8 mouse cellular contexts compared by ENCODE assay signal in the genomic region with DNA sequence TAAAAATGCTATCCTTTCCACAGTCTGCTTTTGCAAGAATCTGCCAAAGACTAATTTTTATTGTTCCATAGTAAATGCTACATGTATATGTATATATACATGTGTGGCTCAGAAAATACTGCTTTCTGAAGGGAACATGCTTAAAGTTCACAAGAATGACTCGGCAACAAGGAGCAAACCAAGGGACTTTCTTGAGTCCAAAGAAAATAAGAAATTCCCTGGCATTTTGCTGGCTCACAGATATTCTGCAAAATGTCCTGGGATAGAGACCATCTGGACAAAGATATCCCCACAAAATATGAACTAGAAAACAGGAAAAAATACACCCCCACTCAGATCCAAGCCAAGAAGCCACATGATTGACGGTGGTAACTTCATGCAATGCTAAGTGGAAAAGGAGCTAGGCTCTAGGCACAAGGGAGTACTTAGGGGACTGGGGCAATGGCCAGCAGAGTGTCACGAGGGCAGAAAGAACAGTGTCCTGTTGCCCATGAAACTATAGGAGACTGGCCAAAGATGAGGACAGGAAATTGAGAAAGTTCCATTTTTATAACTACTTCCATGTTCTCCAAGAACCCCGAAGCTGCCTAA.
DNase-seq lines count a peak whose midpoint lies in the region; ATAC-seq lines count a peak whose summit lies in the region.

No protein-coding gene starts in this region.

- peaks cover 7% of the 10 kb centered on the region; the same call in 1 of the 2 replicates for H3K4me1 ChIP-seq in forebrain, embryonic 14.5 days (ENCODE audit: control insufficient read depth, insufficient read depth, low read length)
- peaks cover 10% of the 10 kb centered on the region for H3K4me1 ChIP-seq in hindbrain, embryonic 15.5 days (replicated peaks)
- H3K4me1 ChIP-seq in intestine, embryonic 15.5 days (replicated peaks), result no peaks in the 10 kb centered on the region

- 0 out of 2 replicates have a peak, but pooled peaks have one; percentile 10 for ATAC-seq in forebrain, embryonic 14.5 days
- ATAC-seq in hindbrain, embryonic 15.5 days (ENCODE audit: low FRiP score, low read depth), result no peak
- no peak for ATAC-seq in intestine, embryonic 15.5 days
- no peak for ATAC-seq in CD4-positive, CD25-positive, alpha-beta regulatory T cell, adult 4 months

- 70% methylated on average over 4 of the region's 4 CpGs for WGBS in forebrain, embryonic 14.5 days
- 54% methylated on average over 4 of the region's 4 CpGs for WGBS in hindbrain, embryonic 15.5 days
- WGBS in intestine, embryonic 15.5 days, result 76% methylated on average over 4 of the region's 4 CpGs

- no peaks in the 10 kb centered on the region for H3K36me3 ChIP-seq in forebrain, embryonic 14.5 days (ENCODE audit: control insufficient read depth, insufficient read depth, low read length)
- H3K36me3 ChIP-seq in hindbrain, embryonic 15.5 days, result no peaks in the 10 kb centered on the region
- H3K36me3 ChIP-seq in intestine, embryonic 15.5 days, result no peaks in the 10 kb centered on the region

- peak overlapping the region; percentile 50 for H3K4me2 ChIP-seq in forebrain, embryonic 14.5 days (ENCODE audit: low read length)
- H3K4me2 ChIP-seq in hindbrain, embryonic 15.5 days, result peak overlapping the region; percentile 57
- H3K4me2 ChIP-seq in intestine, embryonic 15.5 days (replicated peaks), result no peak overlapping the region

- H3K9me3 ChIP-seq in forebrain, embryonic 14.5 days (replicated peaks; ENCODE audit: control insufficient read depth, low read length), result no peaks in the 10 kb centered on the region
- H3K9me3 ChIP-seq in hindbrain, embryonic 15.5 days, result no peaks in the 10 kb centered on the region
- no peaks in the 10 kb centered on the region for H3K9me3 ChIP-seq in intestine, embryonic 15.5 days

- DNase-seq in cerebellum, postnatal 10 days, result peak; percentile 22 to 39
- no peak for DNase-seq in cerebellum, adult 9-10 months
- peak; percentile 29 for DNase-seq in forebrain, embryonic 14.5 days (ENCODE audit: low spot score)
- peak; percentile 56 for DNase-seq in lung, postnatal 25 days (ENCODE audit: low spot score)
- DNase-seq in thymus, postnatal 25 days, result no peak

- H3K27ac ChIP-seq in forebrain, embryonic 14.5 days (ENCODE audit: low read depth, low read length), result peak overlapping the region; percentile 79; the same call in 1 of the 2 replicates
- H3K27ac ChIP-seq in hindbrain, embryonic 15.5 days (replicated peaks), result no peak overlapping the region
- no peak overlapping the region for H3K27ac ChIP-seq in intestine, embryonic 15.5 days

- no peak overlapping the region for H3K4me3 ChIP-seq in forebrain, embryonic 14.5 days (ENCODE audit: low read depth, low read length)
- H3K4me3 ChIP-seq in hindbrain, embryonic 15.5 days, result no peak overlapping the region
- H3K4me3 ChIP-seq in intestine, embryonic 15.5 days (replicated peaks), result no peak overlapping the region

- no peak overlapping the region; the same call in 1 of the 2 replicates for H3K9ac ChIP-seq in forebrain, embryonic 14.5 days (ENCODE audit: low read length)
- no peak overlapping the region for H3K9ac ChIP-seq in hindbrain, embryonic 15.5 days
- no peak overlapping the region for H3K9ac ChIP-seq in intestine, embryonic 15.5 days

- no peaks in the 10 kb centered on the region for H3K27me3 ChIP-seq in forebrain, embryonic 14.5 days (replicated peaks; ENCODE audit: control insufficient read depth, insufficient read depth, low read length)
- no peaks in the 10 kb centered on the region for H3K27me3 ChIP-seq in hindbrain, embryonic 15.5 days
- H3K27me3 ChIP-seq in intestine, embryonic 15.5 days (replicated peaks), result no peaks in the 10 kb centered on the region

Comparison
In these comparisons a context has a peak if more than half of its experiments do, and no peak if none do; other contexts are left out.
1. DNase-seq: peak in cerebellum, postnatal 10 days (2 of 2), forebrain, embryonic 14.5 days (single experiment) and lung, postnatal 25 days (single experiment); none in cerebellum, adult 9-10 months (single experiment) and thymus, postnatal 25 days (single experiment).